Mouse (Mus musculus): ENCODE measurements at regions not wholly inside any gene's neighbourhood (a gene's known extent, or its start where the extent isn't known, plus 50 kb on each side); places are given as distances from the start of the nearest gene placed in this dataset.

GRCm38 (mm10) chr5:74829003-74829402 lies 126.3 kb upstream of the Lnx1 start:
- intact Hi-C loops (cut with DNase I) = no loop called here

- intact Hi-C loops (cut with DNase I) = no loop called here
Measured at GRCm38 (mm10) chr5:74827944-74828343, 125.2 kb upstream of the Lnx1 start.

GRCm38 (mm10) chr5:74825517-74826254 lies 123.0 kb upstream of the Lnx1 start:
- intact Hi-C loops (cut with DNase I) = no loop called here

- intact Hi-C loops (cut with DNase I) = no loop called here
Measured at GRCm38 (mm10) chr5:74823719-74824118, 121.0 kb upstream of the Lnx1 start.

GRCm38 (mm10) chr5:74821969-74822368 lies 119.3 kb upstream of the Lnx1 start:
- intact Hi-C loops (cut with DNase I) = no loop called here

- intact Hi-C loops (cut with DNase I) = no loop called here
Measured at GRCm38 (mm10) chr5:74816523-74816922, 113.8 kb upstream of the Lnx1 start.

GRCm38 (mm10) chr5:74813396-74813795 lies 110.7 kb upstream of the Lnx1 start:
- intact Hi-C loops (cut with DNase I) = no loop called here

GRCm38 (mm10) chr5:74811046-74811445 lies 108.3 kb upstream of the Lnx1 start:
- intact Hi-C loops (cut with DNase I) = no loop called here

- intact Hi-C loops (cut with DNase I) = no loop called here
Measured at GRCm38 (mm10) chr5:74807581-74808221, 105.0 kb upstream of the Lnx1 start.

GRCm38 (mm10) chr5:74801946-74802345 lies 99.2 kb upstream of the Lnx1 start:
- intact Hi-C loops (cut with DNase I) = no loop called here

- intact Hi-C loops (cut with DNase I) = no loop called here
Measured at GRCm38 (mm10) chr5:74800351-74800750, 97.6 kb upstream of the Lnx1 start.

- intact Hi-C loops (cut with DNase I) = loop anchor here (5.0 to 10.0 kb wide), 4 partner anchors 146 to 362 kb away; partner anchors contain the start of gene Pdgfra
Measured at GRCm38 (mm10) chr5:74796421-74797067, 93.8 kb upstream of the Lnx1 start.

- intact Hi-C loops (cut with DNase I) = loop anchor here (5.0 to 10.0 kb wide), 4 partner anchors 148 to 360 kb away; partner anchors contain the start of gene Pdgfra
Measured at GRCm38 (mm10) chr5:74794726-74795125, 92.0 kb upstream of the Lnx1 start.

GRCm38 (mm10) chr5:74793431-74793830 lies 90.7 kb upstream of the Lnx1 start:
- intact Hi-C loops (cut with DNase I) = loop anchor here (10.0 kb wide), 3 partner anchors 149 to 361 kb away; partner anchors contain the start of gene Pdgfra

- intact Hi-C loops (cut with DNase I) = loop anchor here (10.0 kb wide), 3 partner anchors 148 to 362 kb away; partner anchors contain the start of gene Pdgfra
Measured at GRCm38 (mm10) chr5:74792936-74793335, 90.2 kb upstream of the Lnx1 start.

GRCm38 (mm10) chr5:74792301-74792700 lies 89.6 kb upstream of the Lnx1 start:
- intact Hi-C loops (cut with DNase I) = loop anchor here (10.0 kb wide), 3 partner anchors 148 to 362 kb away; partner anchors contain the start of gene Pdgfra

GRCm38 (mm10) chr5:74790501-74790900 lies 87.8 kb upstream of the Lnx1 start:
- intact Hi-C loops (cut with DNase I) = loop anchor here (10.0 kb wide), 3 partner anchors 146 to 364 kb away; partner anchors contain the start of gene Pdgfra

- intact Hi-C loops (cut with DNase I) = no loop called here
Measured at GRCm38 (mm10) chr5:74783906-74784305, 81.2 kb upstream of the Lnx1 start.

- intact Hi-C loops (cut with DNase I) = no loop called here
Measured at GRCm38 (mm10) chr5:74778076-74778465, 75.4 kb upstream of the Lnx1 start.

- intact Hi-C loops (cut with DNase I) = no loop called here
Measured at GRCm38 (mm10) chr5:74777381-74778075, 74.8 kb upstream of the Lnx1 start.

- intact Hi-C loops (cut with DNase I) = no loop called here
Measured at GRCm38 (mm10) chr5:74776081-74776480, 73.4 kb upstream of the Lnx1 start.
